Mouse (Mus musculus): Measurements from ENCODE around the gene Ifitm5.
"Not testable (repeated sequence)": the region's sequence is repeated elsewhere in the genome, so short reads cannot be mapped to it uniquely, and the experiment has no call there.

Ifitm5 gene

DNA sequence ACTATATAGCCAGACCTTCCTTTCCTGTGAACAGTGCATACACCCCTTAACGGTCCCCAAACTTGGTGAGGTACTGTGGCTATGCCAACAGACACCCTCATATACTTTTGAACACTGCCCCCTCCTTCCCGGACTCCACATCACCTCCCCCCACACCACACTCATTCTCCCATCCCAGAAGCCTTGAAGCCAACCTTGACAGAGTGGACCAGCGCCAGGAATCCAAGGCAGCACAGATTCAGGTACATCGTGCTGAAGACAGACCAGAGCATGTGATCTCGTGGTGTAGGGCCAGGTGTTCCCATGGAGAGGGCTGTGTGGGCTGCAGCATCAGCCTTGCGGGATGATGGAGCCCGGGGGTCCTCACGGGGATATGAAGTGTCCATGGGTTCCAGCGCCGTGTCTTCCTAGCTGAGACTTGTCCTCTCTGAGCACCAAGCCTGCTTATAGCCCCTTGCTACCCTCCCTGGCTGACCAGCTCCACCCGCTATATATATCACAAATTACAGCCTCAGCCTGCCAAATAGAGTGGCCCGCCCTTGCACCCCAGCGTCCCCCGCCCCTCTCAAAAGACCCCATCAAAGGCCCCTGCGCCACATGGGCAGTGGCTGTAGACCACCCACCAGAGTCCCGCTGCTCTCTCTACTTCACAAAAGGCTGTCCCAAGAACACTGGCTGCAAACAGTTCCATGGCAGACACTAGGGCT lies at the start of gene Ifitm5:
TSS of gene Ifitm5 (minus strand) at position 468 of the 707 bp plus-strand sequence.
- no peak for DNase-seq (ENCODE audit: low read depth, low spot score)

DNA sequence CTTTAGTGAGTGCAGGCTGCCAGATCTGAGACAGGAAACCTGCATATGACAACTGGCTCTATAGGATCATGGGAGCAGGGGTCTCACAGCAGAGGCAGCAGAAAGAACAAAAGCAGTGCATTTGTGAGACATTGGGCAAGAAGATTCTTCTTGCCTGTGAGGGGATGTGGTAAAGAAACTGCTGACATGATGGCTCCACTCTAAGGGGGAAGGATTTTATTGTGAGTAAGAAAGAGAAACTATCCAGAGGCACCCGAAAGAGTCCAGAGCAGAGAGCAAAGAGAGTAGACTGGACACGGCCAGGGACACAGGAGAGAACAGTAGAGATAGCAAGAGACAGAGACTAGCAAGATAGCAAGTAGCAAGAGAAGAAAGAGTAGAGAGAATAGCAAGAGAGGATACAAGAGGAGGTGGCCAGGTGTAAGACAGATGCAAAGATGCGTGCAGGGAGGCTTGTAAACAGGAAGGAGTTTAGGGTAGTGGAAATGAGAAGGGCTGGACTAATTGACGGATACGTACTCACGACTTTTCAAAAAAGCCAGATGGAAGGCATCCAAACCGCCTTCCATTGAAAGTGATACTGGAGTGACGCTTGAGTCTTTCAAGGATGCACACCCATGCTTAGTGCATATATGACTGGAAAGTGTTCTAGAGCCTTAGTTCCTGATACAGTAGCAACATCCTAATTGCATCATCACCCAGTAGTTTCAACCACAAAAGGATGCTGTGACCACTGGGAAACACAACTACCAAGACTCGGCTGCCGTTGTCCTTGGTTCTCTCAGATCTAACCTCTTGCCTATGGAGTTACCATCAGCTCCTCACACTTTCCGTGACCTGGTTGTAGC lies 49.0 kb upstream of the Ifitm5 start:
- DNase-seq (ENCODE audit: low read depth, low spot score), result no peak

DNA sequence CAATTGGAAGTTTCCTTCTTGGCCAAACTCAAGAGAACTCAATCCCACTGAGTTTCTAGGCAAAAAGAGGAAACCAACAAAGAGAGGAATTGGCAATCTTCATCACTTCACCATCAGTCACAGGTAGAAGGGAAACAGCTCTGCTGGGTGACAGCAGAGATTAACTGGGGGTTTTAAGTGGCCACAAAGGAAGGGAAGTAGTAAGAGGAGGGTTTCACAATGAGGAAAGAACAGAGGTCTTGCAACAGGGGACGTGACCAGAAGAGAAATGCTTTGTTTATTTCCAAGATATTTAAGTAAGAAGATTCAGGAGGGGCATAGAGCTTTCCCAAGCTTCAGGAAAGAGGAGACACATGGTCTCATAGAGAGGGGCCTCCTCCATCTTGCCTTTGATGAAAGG lies 47.7 kb upstream of the Ifitm5 start:
- DNase-seq (ENCODE audit: low read depth, low spot score), result no peak

DNA sequence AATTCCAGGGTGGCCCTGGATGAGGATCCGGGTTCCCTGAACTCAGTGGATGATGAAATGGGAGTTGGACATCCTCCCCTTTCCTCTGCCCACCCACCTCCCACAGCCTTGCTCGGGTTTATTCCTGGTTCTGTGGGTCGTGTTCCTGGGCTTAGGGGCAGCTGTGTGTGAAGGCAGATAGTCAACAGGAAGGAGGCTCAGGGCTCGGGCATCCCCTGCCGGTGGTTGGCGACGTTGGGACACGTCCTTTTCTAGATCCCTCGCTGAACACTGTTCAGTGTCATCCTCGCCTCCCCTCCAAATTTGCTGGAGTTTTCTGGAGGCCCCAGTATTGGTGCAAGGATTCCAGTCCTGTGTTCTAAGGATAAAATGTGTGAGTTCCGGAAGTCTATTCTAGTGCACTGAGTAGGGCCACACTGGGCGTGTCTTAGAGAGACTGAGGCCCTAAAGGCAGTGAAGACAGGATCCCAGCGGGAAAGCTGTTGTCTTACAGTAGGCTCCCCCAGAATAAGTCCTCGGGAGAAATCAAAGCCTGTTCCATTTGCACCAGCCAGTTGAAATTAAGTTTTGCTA lies 41.1 kb upstream of the Ifitm5 start:
- DNase-seq (ENCODE audit: low read depth, low spot score), result no peak

DNA sequence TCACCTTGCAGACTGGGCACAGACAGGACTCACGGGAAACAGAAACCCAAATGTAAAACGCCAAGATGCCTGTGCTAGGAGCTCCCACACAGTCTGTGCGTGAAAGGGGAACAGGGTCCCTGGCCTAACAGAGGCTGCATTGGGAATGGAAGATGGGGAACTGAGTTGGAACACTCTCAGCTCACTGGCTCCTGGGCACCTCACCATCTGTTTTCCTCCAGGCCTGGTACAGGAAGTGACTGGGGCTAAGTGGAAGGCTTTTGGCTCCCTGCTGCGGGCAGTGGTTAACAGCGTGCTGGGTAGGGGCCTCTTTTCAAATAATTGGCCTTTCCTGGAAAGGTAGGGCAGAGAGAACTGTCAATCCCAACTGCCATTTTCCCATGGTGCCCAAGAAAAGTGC lies 40.5 kb upstream of the Ifitm5 start:
- no peak for DNase-seq (ENCODE audit: low read depth, low spot score)

DNA sequence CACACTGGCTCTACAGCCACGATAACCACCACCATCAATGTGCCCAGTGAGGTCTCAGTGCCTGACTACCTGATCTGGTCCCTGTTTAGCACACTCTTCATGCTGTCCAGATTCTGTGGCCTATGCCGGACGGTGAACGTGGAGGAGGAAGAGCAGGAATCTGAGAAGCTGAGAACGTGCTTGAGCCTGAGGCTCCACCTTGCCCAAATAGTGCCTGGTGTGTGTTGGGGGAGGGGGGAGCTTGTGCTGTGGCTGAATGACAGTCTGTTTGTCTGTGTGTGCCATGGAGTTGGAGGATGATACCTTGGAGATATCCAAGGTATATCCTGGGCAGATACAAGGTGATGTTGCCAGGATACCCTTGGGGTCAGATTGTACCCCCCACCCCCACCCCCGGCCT lies 40.1 kb upstream of the Ifitm5 start:
- no peak for DNase-seq (ENCODE audit: low read depth, low spot score)

DNA sequence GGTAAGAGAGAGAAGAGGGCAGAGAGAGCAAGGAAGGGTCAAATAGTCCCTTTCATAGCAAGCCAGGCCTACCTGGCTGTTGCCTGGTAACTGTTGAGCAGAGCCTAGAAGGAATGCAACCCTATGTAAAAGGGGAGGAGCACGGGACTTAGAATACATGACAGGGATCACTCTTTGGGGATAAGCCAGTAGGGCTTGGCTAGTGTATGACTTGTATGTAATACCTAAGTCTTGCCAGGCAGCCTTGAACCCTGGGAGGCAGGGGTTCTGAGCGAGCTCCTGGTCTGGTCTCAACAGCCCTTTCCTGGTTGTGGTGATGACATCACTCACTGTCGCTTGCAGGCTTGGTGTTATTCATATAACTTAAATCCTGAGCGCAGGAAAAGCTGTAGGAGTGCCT lies 38.9 kb upstream of the Ifitm5 start:
- DNase-seq (ENCODE audit: low read depth, low spot score), result no peak

DNA sequence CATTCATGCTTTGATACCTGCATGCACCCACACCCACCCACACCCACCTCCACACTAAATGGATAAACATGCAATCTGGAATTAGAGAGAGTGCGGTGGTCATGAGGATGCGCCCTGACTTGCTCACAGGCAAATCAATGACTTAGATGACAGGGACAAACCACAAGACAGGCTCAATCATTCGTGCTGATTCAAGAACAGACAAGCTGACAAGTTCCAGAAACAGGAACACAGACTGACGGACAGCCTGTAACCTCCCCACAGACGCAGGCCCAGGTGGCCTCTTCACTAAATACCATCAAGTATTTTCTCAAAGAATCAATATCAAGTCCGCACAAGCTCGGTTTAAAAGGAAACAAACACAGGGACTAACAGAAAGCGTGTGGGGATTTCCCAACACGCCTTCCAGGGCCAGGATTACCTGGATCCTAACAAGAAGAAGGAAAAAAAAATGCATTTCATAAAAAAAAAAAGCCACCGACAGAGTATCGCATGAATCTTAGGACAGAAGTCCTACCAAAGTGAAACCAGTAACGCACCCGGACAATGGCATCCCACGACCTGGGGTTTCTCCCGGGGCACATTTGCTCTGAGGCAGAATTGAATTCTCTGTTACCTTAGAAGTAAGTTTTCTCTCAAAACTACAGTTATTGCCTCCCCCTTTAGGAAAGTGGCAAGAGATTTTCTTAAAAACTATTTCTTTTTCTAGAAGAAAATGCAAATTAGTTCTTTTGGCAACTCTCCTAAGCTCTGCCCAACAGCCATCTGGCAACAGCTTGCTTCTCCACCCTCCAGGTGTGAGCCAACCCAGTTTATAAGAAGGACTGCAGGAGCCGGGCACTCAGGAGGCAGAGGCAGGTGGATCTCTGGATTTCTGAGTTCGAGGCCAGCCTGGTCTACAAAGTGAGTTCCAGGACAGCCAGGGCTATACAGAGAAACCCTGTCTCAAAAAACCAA lies 37.4 kb upstream of the Ifitm5 start:
- DNase-seq (ENCODE audit: low read depth, low spot score), result no peak

DNA sequence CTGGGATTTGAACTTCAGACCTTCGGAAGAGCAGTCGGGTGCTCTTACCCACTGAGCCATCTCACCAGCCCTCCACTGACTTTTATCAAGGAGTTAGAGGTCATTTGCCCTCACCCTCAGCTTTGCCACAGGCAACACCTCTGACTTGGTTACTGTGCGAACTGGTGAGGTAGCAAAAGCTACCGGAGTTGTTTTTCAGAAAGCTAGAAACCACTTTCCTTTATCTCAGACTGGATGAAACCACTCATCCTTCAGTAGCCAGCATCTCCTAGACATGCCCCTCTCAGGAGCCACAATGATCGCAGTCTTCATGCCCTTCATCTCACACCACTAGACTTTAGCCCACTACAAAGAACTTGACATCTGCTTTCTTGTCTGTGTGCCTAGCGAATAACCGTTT lies 32.9 kb upstream of the Ifitm5 start:
- no peak for DNase-seq (ENCODE audit: low read depth, low spot score)

DNA sequence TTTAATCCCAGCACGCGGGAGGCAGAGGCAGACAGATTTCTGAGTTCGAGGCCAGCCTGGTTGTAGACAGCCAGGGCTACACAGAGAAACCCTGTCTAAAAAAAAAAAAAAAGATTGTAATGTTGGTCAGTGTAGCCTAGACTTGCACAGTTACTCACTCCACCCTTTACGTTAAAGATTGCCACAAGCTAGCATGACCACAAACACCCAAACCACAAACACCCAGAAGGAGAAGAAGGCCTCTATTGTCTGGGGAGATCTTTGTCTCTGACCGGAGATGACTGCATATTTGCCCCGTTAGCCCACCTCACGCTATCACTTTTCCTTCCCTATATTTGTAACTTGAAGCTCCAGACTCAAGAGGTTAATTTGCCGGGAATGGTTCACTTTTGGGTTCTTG lies 31.6 kb upstream of the Ifitm5 start:
- no peak for DNase-seq (ENCODE audit: low read depth, low spot score)

DNA sequence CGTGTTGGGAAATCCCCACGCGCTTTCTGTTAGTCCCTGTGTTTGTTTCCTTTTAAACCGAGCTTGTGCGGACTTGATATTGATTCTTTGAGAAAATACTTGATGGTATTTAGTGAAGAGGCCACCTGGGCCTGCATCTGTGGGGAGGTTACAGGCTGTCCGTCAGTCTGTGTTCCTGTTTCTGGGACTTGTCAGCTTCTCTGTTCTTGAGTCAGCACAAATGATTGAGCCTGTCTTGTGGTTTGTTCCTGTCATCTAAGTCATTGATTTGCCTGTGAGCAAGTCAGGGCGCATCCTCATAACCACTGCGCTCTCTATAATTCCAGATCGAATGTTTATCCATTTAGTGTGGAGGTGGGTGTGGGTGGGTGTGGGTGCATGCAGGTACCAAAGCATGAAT lies 26.6 kb upstream of the Ifitm5 start:
- DNase-seq (ENCODE audit: low read depth, low spot score), result not testable (repeated sequence)

DNA sequence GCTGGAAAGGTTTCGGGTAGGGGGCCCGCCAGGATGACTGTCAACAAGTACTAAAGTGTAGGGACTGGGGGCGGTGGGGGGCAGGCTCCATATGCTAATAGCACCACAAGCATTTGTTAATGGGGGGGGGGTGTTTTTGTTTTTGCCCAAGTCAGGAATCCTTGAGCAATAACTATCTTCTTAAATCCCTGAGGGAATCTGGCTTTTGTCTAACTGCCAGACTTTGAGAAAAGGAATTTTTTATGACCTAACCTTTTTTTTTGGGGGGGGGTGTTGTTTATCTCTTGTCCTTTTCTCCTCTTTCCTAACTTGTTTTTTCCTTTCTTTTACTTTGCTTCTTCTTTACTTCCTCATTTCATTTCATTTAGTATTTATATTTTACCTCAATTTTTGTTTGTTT lies 25.4 kb upstream of the Ifitm5 start:
- DNase-seq (ENCODE audit: low read depth, low spot score), result no peak

DNA sequence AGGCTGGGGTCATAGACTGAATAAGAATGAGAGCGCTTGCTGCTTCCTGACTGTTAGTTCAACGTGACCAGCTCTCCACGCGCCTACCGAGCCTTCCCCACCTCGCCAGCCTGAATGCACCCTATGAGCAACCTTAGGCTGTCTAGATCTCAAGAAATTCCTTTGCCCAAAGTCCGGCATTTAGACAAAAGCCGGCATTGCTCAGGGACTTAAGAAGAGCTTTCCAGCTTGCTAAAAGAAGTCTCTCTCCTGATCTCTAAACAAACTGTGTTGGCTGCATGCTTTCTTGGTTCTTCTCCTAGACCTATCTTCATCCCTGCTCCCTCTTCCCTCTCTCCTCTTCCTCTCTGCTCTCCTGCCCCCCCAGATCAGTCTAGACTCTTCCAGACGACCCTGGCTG lies 24.8 kb upstream of the Ifitm5 start:
- DNase-seq (ENCODE audit: low read depth, low spot score), result no peak

DNA sequence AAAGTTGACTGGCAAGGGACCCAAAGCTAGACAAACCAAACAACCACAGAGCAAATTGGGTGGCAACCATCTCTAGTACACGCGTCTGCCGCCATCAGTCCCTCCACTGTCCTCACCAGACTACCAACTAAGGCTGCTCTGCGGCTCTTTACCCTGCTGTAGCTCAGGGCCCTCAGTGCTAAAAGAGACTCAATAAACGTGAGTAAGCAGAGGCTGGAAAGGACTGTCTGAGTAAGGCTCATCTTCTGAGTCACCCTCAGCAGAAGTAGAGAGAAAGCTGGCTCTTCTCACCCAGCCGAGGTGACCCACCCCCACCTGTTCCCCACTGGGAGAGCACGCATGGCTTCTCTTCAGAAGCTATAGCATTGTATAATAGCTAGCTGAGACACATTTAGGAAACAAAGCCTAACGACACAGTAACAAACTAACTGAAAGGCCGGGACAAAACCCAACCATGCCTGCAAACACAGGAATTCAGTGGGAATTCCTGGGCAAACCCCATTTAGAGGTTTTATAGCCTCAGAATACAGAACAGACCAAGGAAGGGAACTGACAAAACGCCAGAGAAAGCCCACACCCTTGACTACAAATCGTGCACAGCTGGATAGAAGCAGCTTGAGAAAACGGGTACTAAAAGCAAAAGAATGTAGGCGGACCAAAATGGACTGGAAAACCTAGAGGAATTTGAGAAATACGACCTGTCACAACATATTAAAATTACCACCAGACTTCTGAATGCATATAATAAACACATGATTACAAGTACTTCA lies 23.5 kb upstream of the Ifitm5 start:
- no peak for DNase-seq (ENCODE audit: low read depth, low spot score)

DNA sequence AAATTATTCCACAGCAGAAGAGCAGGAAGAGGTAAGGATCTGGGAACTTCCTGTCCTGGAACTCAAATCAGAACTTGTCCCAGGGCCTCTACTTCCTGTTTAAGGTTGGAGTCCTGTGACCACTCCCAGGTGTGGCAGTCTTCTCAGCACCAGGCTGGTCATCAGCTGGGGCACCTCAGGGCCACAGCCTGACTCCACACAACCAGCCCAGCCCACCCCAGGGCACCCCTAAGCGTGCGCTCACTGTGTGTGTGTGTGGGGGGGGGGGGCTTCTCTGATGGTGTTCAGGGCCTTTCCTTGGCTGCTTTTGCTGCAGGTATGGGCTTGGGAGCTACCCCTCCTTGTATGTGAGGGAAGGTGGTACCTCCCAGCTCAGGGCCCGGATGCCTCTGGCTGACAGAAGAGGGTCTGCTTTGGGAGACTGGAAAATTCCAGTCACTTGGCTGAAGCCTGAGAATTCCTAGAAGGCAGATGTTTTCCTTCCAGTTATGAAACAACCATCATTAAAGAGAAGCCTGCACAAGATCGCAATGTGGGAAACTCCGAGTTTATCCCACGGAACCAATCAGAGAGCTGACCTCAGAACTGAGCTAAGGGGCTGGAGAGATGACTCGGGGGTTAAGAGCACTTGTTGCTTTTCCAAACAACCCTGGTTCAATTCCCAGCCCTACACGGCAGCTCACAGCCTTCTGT lies 21.5 kb upstream of the Ifitm5 start:
- no peak for DNase-seq (ENCODE audit: low read depth, low spot score)

DNA sequence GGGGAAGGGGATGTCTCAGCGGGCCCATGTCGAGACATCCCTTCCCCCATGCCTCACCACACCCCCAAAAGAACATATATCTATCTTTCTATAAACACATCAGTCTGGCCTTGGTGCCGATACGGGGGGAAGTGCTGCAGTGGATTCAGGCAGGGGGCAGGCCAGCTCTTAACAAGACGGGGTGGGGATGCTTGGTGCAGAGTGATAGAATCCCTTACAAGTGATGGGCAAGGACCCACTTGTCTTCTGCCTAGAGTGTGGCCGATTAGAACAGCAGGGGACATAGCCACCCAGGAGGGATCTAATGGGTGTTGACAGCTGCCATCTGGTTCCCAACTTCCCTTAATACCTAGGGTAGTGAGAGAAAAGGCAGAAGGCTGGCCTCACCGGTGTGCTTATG lies 20.8 kb upstream of the Ifitm5 start:
- no peak for DNase-seq (ENCODE audit: low read depth, low spot score)

DNA sequence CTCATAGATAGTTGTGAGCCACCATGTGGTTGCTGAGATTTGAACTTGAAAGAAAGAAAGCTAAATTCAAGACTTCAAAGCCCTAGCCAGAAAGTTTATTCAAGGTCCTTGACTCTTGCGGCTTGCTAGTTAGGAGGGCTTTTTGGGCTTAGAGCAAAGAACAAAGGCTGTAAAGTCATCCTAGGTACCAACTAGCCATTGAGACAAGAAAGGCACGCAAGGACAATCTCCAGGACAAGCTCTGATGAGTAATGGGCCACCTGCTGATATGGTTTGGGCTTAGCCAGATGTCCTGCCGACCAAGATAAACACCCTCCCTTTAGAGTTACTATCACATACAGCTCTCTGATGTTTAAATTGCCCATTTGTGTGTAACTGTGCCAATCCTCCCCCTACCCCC lies 18.6 kb upstream of the Ifitm5 start:
- DNase-seq (ENCODE audit: low read depth, low spot score), result not testable (repeated sequence)

DNA sequence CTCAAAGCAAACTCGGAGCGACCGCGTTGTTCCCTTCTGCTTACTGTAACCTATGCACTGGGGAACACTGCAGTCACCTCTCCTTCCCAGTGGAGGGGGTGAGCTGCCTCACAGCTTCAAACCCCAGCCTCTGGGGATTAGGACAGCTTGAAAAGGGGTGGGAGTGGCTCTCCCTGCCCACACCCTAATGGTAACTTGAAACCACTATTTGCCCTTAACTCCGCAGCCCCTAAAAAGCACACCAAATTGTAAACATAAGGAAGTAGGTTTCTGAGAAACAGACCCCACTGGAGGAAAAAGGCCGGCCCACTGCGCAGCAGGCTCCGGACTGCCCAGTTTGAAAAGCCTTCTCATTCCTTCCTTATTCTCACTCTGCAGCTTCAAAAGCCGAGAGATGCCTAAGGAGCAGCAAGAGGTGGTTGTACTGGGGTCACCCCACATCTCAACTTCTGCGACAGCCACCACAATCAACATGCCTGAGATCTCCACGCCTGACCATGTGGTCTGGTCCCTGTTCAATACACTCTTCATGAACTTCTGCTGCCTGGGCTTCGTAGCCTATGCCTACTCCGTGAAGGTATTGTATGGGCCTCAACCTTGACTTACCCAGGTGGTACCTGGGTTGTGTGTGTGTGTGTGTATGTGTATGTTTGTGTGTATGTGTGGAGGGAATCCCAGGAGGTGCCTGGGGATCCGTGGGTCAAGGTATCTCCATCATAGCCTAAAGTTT lies 17.9 kb upstream of the Ifitm5 start:
- DNase-seq (ENCODE audit: low read depth, low spot score), result no peak

DNA sequence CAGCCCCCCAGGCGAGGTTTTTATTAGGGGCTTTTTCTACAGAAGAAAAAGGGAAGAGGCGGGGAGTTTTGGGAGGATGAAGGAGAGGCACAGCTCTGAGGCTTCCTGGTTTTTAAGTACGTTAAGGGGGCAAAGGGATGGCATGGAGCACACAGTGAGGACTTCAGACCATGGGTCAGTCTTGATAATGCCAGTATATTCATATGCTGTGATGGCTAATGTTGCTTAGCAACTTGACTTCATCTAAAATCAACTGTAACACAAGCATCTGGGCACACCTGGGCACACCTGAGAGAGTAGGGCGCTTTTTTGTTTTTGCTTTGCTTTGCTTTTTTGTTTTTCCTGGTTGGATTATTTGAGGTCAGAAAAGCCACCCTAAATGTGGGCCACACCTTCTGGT lies 16.8 kb upstream of the Ifitm5 start, which contains the start of gene Ifitm1:
TSS of gene Ifitm1 (plus strand) at position 301 of the 400 bp plus-strand sequence.
- no peak for DNase-seq (ENCODE audit: low read depth, low spot score)

DNA sequence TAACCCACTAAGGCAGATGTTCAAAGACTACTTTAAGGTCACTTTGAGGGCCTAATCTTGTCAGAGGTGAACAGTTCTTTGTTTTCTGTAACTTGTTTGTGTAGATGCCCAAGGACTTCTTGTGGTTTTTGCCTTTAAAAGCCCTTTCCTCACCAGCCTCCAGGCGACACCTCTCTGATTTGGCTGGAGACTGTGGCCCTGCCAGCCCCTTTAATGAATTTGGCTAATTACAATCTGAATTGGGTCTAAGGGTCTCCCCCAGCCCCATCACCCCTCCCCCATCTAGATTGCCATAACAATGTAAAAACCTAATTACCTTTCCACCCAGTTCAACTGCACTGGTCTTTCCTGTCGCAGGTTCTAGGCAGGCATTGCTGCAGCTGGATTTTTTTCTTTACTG lies 12.6 kb upstream of the Ifitm5 start:
- DNase-seq (ENCODE audit: low read depth, low spot score), result no peak
